Mouse (Mus musculus) myocyte (in vitro differentiated cells): Measurements from ENCODE around the gene Agt.

Experiments
- CEBPB ChIP-seq: IDR thresholded peaks from 2 replicates; pipeline ENCODE4 v1.6.1; 2011; ENCODE audit warnings: mild to moderate bottlenecking, moderate library complexity; ENCODE audit not compliant: poor library complexity, insufficient read depth, severe bottlenecking
- E2F4 ChIP-seq: IDR thresholded peaks from one replicate; pipeline ENCODE4 v1.6.1; 2011; ENCODE audit warnings: mild to moderate bottlenecking, control low read depth, moderate library complexity; ENCODE audit not compliant: insufficient read depth
- MAX ChIP-seq: IDR thresholded peaks from one replicate; pipeline ENCODE4 v1.6.1; 2011; ENCODE audit warnings: low read depth, mild to moderate bottlenecking, control low read depth
- MYOD1 ChIP-seq, 3 experiments: IDR thresholded peaks; one replicate each; pipeline ENCODE4 v1.6.1; 2011; ENCODE audit warnings: control low read depth in 2 of 3, low read depth in 2 of 3, mild to moderate bottlenecking in 2 of 3, moderate library complexity in 1 of 3; ENCODE audit not compliant: insufficient read length in 2 of 3, control insufficient read depth in 1 of 3
- MYOG ChIP-seq, 3 experiments: IDR thresholded peaks; one replicate each; pipeline ENCODE4 v1.6.1; 2011; ENCODE audit warnings: control low read depth in 2 of 3, low read depth in 2 of 3, mild to moderate bottlenecking in 2 of 3; ENCODE audit not compliant: insufficient read length in 2 of 3, control insufficient read depth in 1 of 3, insufficient read depth in 1 of 3
- POLR2A ChIP-seq: IDR thresholded peaks from one replicate; pipeline ENCODE4 v1.6.1; 2011; ENCODE audit warnings: low read depth, mild to moderate bottlenecking, control low read depth, moderate library complexity; ENCODE audit not compliant: insufficient read length
- POLR2AphosphoS2 ChIP-seq: IDR thresholded peaks from one replicate; pipeline ENCODE4 v1.6.1; 2011; ENCODE audit warnings: low read depth, control low read depth; ENCODE audit not compliant: insufficient read length
- REST ChIP-seq: IDR thresholded peaks from one replicate; pipeline ENCODE4 v1.6.1; 2011; ENCODE audit warnings: mild to moderate bottlenecking, control low read depth, moderate library complexity; ENCODE audit not compliant: insufficient read depth, insufficient read length
- SRF ChIP-seq: IDR thresholded peaks from one replicate; pipeline ENCODE4 v1.6.1; 2011; ENCODE audit warnings: low read depth; ENCODE audit not compliant: control insufficient read depth, insufficient read length
- TCF12 ChIP-seq: IDR thresholded peaks from one replicate; pipeline ENCODE4 v1.6.1; 2011; ENCODE audit warnings: mild to moderate bottlenecking, control low read depth; ENCODE audit not compliant: poor library complexity, insufficient read depth, severe bottlenecking
- TCF3 ChIP-seq: IDR thresholded peaks from one replicate; pipeline ENCODE4 v1.6.1; 2011; ENCODE audit warnings: low read depth, control low read depth; ENCODE audit not compliant: insufficient read length
- USF1 ChIP-seq: IDR thresholded peaks from one replicate; pipeline ENCODE4 v1.6.1; 2011; ENCODE audit warnings: low read depth, mild to moderate bottlenecking, control low read depth, moderate library complexity

GRCm38 (mm10) chr8:124517142-124517541 lies 52.4 kb downstream of the Agt start:
- no peak for TF ChIP-seq E2F4
- TF ChIP-seq CEBPB = no peak
- TF ChIP-seq TCF12 = no peak
- no peak for TF ChIP-seq MYOD1 (IDR thresholded peaks at IDR 0.05; ENCODE audit: control insufficient read depth in 1 of 3, insufficient read length in 2 of 3, low read depth in 2 of 3)
- no peak for TF ChIP-seq MAX
- no peak for TF ChIP-seq MYOG (IDR thresholded peaks at IDR 0.05; ENCODE audit: control insufficient read depth in 1 of 3, insufficient read depth in 1 of 3, insufficient read length in 2 of 3, low read depth in 2 of 3)
- no peak for TF ChIP-seq USF1
- no peak for TF ChIP-seq POLR2A
- TF ChIP-seq TCF3 = no peak
- no peak for TF ChIP-seq SRF
- no peak for TF ChIP-seq POLR2AphosphoS2
- TF ChIP-seq REST = no peak
